Mouse (Mus musculus): ENCODE measurements at regions not wholly inside any gene's neighbourhood (a gene's known extent, or its start where the extent isn't known, plus 50 kb on each side); places are given as distances from the start of the nearest gene placed in this dataset.

GRCm38 (mm10) chr2:116718637-116719036 lies 159.9 kb upstream of the Tmco5 start:
- Histone ChIP-seq H3K27ac (no peak overlapping the region), H3K36me3 (no peaks in the 10 kb centered on the region), H3K4me2 (replicated peaks) (no peak overlapping the region), H3K4me3 (replicated peaks) (no peak overlapping the region), H3K9ac (replicated peaks) (no peak overlapping the region; the same call in 1 of the 2 replicates), H3K27me3 (no peaks in the 10 kb centered on the region), H3K9me3 (no peaks in the 10 kb centered on the region), H3K4me1 (replicated peaks) (0 out of 2 replicates have a peak, but pooled peaks cover 3% of the 10 kb centered on the region)
- ATAC-seq = no peak
- WGBS = 90% methylated on average over 5 of the region's 5 CpGs

GRCm38 (mm10) chr2:116727591-116727990 lies 150.9 kb upstream of the Tmco5 start:
- no peak for ATAC-seq
- H3K4me3 ChIP-seq (replicated peaks) = no peak overlapping the region
- 75% methylated on average over 1 of the region's 1 CpGs for WGBS
- no peaks in the 10 kb centered on the region for H3K36me3 ChIP-seq
- no peaks in the 10 kb centered on the region for H3K9me3 ChIP-seq
- no peaks in the 10 kb centered on the region for H3K4me1 ChIP-seq (replicated peaks)
- no peak overlapping the region for H3K4me2 ChIP-seq (replicated peaks)
- no peak overlapping the region for H3K27ac ChIP-seq
- H3K27me3 ChIP-seq = no peaks in the 10 kb centered on the region
- H3K9ac ChIP-seq (replicated peaks) = no peak overlapping the region

GRCm38 (mm10) chr2:116735702-116736101 lies 142.8 kb upstream of the Tmco5 start:
- H3K4me2 ChIP-seq (replicated peaks) = no peak overlapping the region
- peak; percentile 67; the same call in 1 of the 2 replicates for ATAC-seq
- no peak overlapping the region for H3K9ac ChIP-seq (replicated peaks)
- no peaks in the 10 kb centered on the region for H3K36me3 ChIP-seq
- WGBS = 41% methylated on average over 3 of the region's 3 CpGs
- H3K27ac ChIP-seq = no peak overlapping the region
- no peaks in the 10 kb centered on the region for H3K9me3 ChIP-seq
- no peak overlapping the region for H3K4me3 ChIP-seq (replicated peaks)
- H3K27me3 ChIP-seq = no peaks in the 10 kb centered on the region
- H3K4me1 ChIP-seq (replicated peaks) = 0 out of 2 replicates have a peak, but pooled peaks cover 2% of the 10 kb centered on the region

- 55% methylated on average over 15 of the region's 15 CpGs for WGBS
These were observed 109.9 kb upstream of the Tmco5 start for GRCm38 (mm10) chr2:116768459-116769047.

GRCm38 (mm10) chr2:116769186-116769585 lies 109.3 kb upstream of the Tmco5 start:
- Histone ChIP-seq H3K9ac (replicated peaks) (no peak overlapping the region), H3K27me3 (no peaks in the 10 kb centered on the region), H3K36me3 (no peaks in the 10 kb centered on the region), H3K9me3 (no peaks in the 10 kb centered on the region), H3K4me1 (replicated peaks) (0 out of 2 replicates have a peak, but pooled peaks cover 4% of the 10 kb centered on the region), H3K4me3 (replicated peaks) (no peak overlapping the region), H3K27ac (no peak overlapping the region), H3K4me2 (replicated peaks) (no peak overlapping the region)
- ATAC-seq = no peak
- 87% methylated on average over 4 of the region's 4 CpGs for WGBS

More at GRCm38 (mm10) chr2:116768459-116769047, 109.9 kb upstream of the Tmco5 start:
- Histone ChIP-seq H3K4me3 (replicated peaks) (no peak overlapping the region), H3K4me2 (replicated peaks) (no peak overlapping the region), H3K36me3 (no peaks in the 10 kb centered on the region), H3K4me1 (replicated peaks) (0 out of 2 replicates have a peak, but pooled peaks cover 4% of the 10 kb centered on the region), H3K27me3 (no peaks in the 10 kb centered on the region), H3K9me3 (no peaks in the 10 kb centered on the region), H3K27ac (no peak overlapping the region), H3K9ac (replicated peaks) (no peak overlapping the region)
- ATAC-seq = peak; percentile 60; the same call in 1 of the 2 replicates

- H3K4me3 ChIP-seq (replicated peaks) = no peak overlapping the region
- H3K9ac ChIP-seq (replicated peaks) = no peak overlapping the region
- WGBS = 82% methylated on average over 6 of the region's 6 CpGs
- ATAC-seq = no peak
- no peaks in the 10 kb centered on the region for H3K9me3 ChIP-seq
- no peaks in the 10 kb centered on the region for H3K27me3 ChIP-seq
- H3K4me2 ChIP-seq (replicated peaks) = no peak overlapping the region
- H3K27ac ChIP-seq = no peak overlapping the region
- H3K4me1 ChIP-seq (replicated peaks) = 0 out of 2 replicates have a peak, but pooled peaks cover 4% of the 10 kb centered on the region
- no peaks in the 10 kb centered on the region for H3K36me3 ChIP-seq
These were observed 105.9 kb upstream of the Tmco5 start for GRCm38 (mm10) chr2:116772569-116772968.

- H3K4me1 ChIP-seq (replicated peaks) = no peaks in the 10 kb centered on the region
- no peaks in the 10 kb centered on the region for H3K9me3 ChIP-seq
- no peak overlapping the region for H3K9ac ChIP-seq (replicated peaks)
- no peaks in the 10 kb centered on the region for H3K27me3 ChIP-seq
- H3K36me3 ChIP-seq = no peaks in the 10 kb centered on the region
- WGBS = 89% methylated on average over 2 of the region's 2 CpGs
- no peak overlapping the region for H3K4me2 ChIP-seq (replicated peaks)
- no peak overlapping the region for H3K27ac ChIP-seq
- ATAC-seq = no peak
- H3K4me3 ChIP-seq (replicated peaks) = no peak overlapping the region
These were observed 78.3 kb upstream of the Tmco5 start for GRCm38 (mm10) chr2:116800141-116800540.

GRCm38 (mm10) chr2:116801578-116801977 lies 76.9 kb upstream of the Tmco5 start:
- H3K4me3 ChIP-seq (replicated peaks) = no peak overlapping the region
- H3K27ac ChIP-seq = no peak overlapping the region
- no peak for ATAC-seq
- no peaks in the 10 kb centered on the region for H3K9me3 ChIP-seq
- 0 out of 2 replicates have a peak, but pooled peaks cover under 1% of the 10 kb centered on the region for H3K4me1 ChIP-seq (replicated peaks)
- WGBS = 89% methylated on average over 7 of the region's 7 CpGs
- no peaks in the 10 kb centered on the region for H3K27me3 ChIP-seq
- no peaks in the 10 kb centered on the region for H3K36me3 ChIP-seq
- no peak overlapping the region for H3K4me2 ChIP-seq (replicated peaks)
- no peak overlapping the region for H3K9ac ChIP-seq (replicated peaks)

- Histone ChIP-seq H3K36me3 (no peaks in the 10 kb centered on the region), H3K4me1 (replicated peaks) (peaks cover 30% of the 10 kb centered on the region), H3K9ac (replicated peaks) (no peak overlapping the region), H3K9me3 (no peaks in the 10 kb centered on the region), H3K4me3 (replicated peaks) (no peak overlapping the region), H3K4me2 (replicated peaks) (no peak overlapping the region), H3K27ac (peak overlapping the region; percentile 51), H3K27me3 (no peaks in the 10 kb centered on the region)
- peak; percentile 24 for ATAC-seq
- 30% methylated on average over 3 of the region's 3 CpGs for WGBS
These were observed 71.3 kb upstream of the Tmco5 start for GRCm38 (mm10) chr2:116807207-116807606.

GRCm38 (mm10) chr2:116807636-116808035 lies 70.9 kb upstream of the Tmco5 start:
- ATAC-seq = peak; percentile 49
- 26% methylated on average over 7 of the region's 7 CpGs for WGBS

GRCm38 (mm10) chr2:116808113-116808512 lies 70.4 kb upstream of the Tmco5 start:
- ATAC-seq = peak; percentile 83

More at GRCm38 (mm10) chr2:116807636-116808035, 70.9 kb upstream of the Tmco5 start:
- Histone ChIP-seq H3K4me2 (replicated peaks) (no peak overlapping the region), H3K27ac (peak overlapping the region; percentile 51; the same call in 1 of the 2 replicates), H3K4me1 (replicated peaks) (peaks cover 34% of the 10 kb centered on the region), H3K9me3 (no peaks in the 10 kb centered on the region), H3K27me3 (no peaks in the 10 kb centered on the region), H3K36me3 (no peaks in the 10 kb centered on the region), H3K4me3 (replicated peaks) (no peak overlapping the region), H3K9ac (replicated peaks) (no peak overlapping the region)

GRCm38 (mm10) chr2:116808554-116808953 lies 69.9 kb upstream of the Tmco5 start:
- Histone ChIP-seq H3K27me3 (no peaks in the 10 kb centered on the region), H3K4me3 (replicated peaks) (peak overlapping the region; percentile 13), H3K4me2 (replicated peaks) (peak overlapping the region; percentile 40), H3K27ac (no peak overlapping the region), H3K9ac (replicated peaks) (no peak overlapping the region), H3K36me3 (no peaks in the 10 kb centered on the region), H3K4me1 (replicated peaks) (peaks cover 41% of the 10 kb centered on the region), H3K9me3 (no peaks in the 10 kb centered on the region)
- ATAC-seq = peak; percentile 73
- WGBS = 34% methylated on average over 8 of the region's 8 CpGs

More at GRCm38 (mm10) chr2:116808113-116808512, 70.4 kb upstream of the Tmco5 start:
- Histone ChIP-seq H3K4me1 (replicated peaks) (peaks cover 36% of the 10 kb centered on the region), H3K9me3 (no peaks in the 10 kb centered on the region), H3K27me3 (no peaks in the 10 kb centered on the region), H3K4me2 (replicated peaks) (peak overlapping the region; percentile 40), H3K9ac (replicated peaks) (no peak overlapping the region), H3K4me3 (replicated peaks) (no peak overlapping the region), H3K36me3 (no peaks in the 10 kb centered on the region), H3K27ac (no peak overlapping the region)
- 22% methylated on average over 6 of the region's 6 CpGs for WGBS

Measured in midbrain, embryonic 13.5 days (tissue).